In genomic region chr1:156659906-156660659, GRCm38 (mm10) we compare ENCODE assay signal across 10 mouse cellular contexts. TPM values are rescaled to one million over a fixed set of nuclear protein-coding genes. Genes with fewer than 3 reads are reported as not detected.
DNase-seq lines count a peak whose midpoint lies in the region; ATAC-seq and TF ChIP-seq lines count a peak whose summit lies in the region.
"Had no signal": no experiment of that assay in that cellular context is flagged by ENCODE, and none has a peak within 500 bp of the region (broad histone marks: within the 10 kb centered on the region; RNA-seq: fewer than 3 reads in every experiment).

No protein-coding gene starts in this region.

- H3K4me1 ChIP-seq in lung, embryonic 14.5 days (ENCODE audit: insufficient read depth) = no peaks in the 10 kb centered on the region
- H3K4me1 ChIP-seq in stomach, embryonic 15.5 days = no peaks in the 10 kb centered on the region
- no peaks in the 10 kb centered on the region for H3K4me1 ChIP-seq in midbrain, embryonic 13.5 days (replicated peaks)
- H3K4me1 ChIP-seq: forebrain, embryonic 12.5 days; midbrain, embryonic 12.5 days had no signal

- no peak overlapping the region for H3K4me2 ChIP-seq in lung, embryonic 14.5 days
- no peak overlapping the region for H3K4me2 ChIP-seq in stomach, embryonic 15.5 days
- no peak overlapping the region for H3K4me2 ChIP-seq in midbrain, embryonic 13.5 days (replicated peaks)
- H3K4me2 ChIP-seq: forebrain, embryonic 12.5 days; hindbrain, embryonic 14.5 days; midbrain, embryonic 12.5 days had no signal

- no peaks in the 10 kb centered on the region for H3K27me3 ChIP-seq in lung, embryonic 14.5 days (ENCODE audit: insufficient read depth, low read length)
- no peaks in the 10 kb centered on the region for H3K27me3 ChIP-seq in stomach, embryonic 15.5 days (replicated peaks)
- H3K27me3 ChIP-seq in midbrain, embryonic 13.5 days = no peaks in the 10 kb centered on the region
- H3K27me3 ChIP-seq: forebrain, embryonic 12.5 days; midbrain, embryonic 12.5 days had no signal

- H3K36me3 ChIP-seq in lung, embryonic 14.5 days (ENCODE audit: insufficient read depth) = no peaks in the 10 kb centered on the region
- H3K36me3 ChIP-seq in stomach, embryonic 15.5 days = no peaks in the 10 kb centered on the region
- peaks cover 6% of the 10 kb centered on the region; the same call in 1 of the 2 replicates for H3K36me3 ChIP-seq in midbrain, embryonic 13.5 days
- H3K36me3 ChIP-seq: forebrain, embryonic 12.5 days; midbrain, embryonic 12.5 days had no signal

- H3K4me3 ChIP-seq in lung, embryonic 14.5 days (ENCODE audit: low read depth, low read length) = no peak overlapping the region
- no peak overlapping the region for H3K4me3 ChIP-seq in stomach, embryonic 15.5 days (replicated peaks)
- H3K4me3 ChIP-seq in midbrain, embryonic 13.5 days (replicated peaks) = no peak overlapping the region
- H3K4me3 ChIP-seq: forebrain, embryonic 12.5 days; midbrain, embryonic 12.5 days had no signal

- H3K27ac ChIP-seq in lung, embryonic 14.5 days (ENCODE audit: low read depth) = no peak overlapping the region
- H3K27ac ChIP-seq in stomach, embryonic 15.5 days = peak overlapping the region; percentile 23; the same call in 1 of the 2 replicates
- no peak overlapping the region for H3K27ac ChIP-seq in midbrain, embryonic 13.5 days
- H3K27ac ChIP-seq: forebrain, embryonic 12.5 days; hindbrain, embryonic 14.5 days; midbrain, embryonic 12.5 days had no signal

- 58% methylated on average over 13 of the region's 13 CpGs for WGBS in lung, embryonic 14.5 days
- WGBS in stomach, embryonic 15.5 days = 66% methylated on average over 13 of the region's 13 CpGs
- WGBS in midbrain, embryonic 13.5 days = 86% methylated on average over 13 of the region's 13 CpGs

- peak; percentile 76 for ATAC-seq in lung, embryonic 14.5 days (ENCODE audit: insufficient read depth)
- peak; percentile 76 for ATAC-seq in stomach, embryonic 15.5 days (ENCODE audit: insufficient read depth, low FRiP score, low read depth)
- no peak for ATAC-seq in midbrain, embryonic 13.5 days

- TF ChIP-seq CTCF in lung, embryonic 14.5 days (IDR thresholded peaks at IDR 0.05; ENCODE audit: low read depth) = no peak

- DNase-seq in lung, embryonic 14.5 days = peak; percentile 35
- no peak for DNase-seq in lung, postnatal 10 days
- peak; percentile 53 to 62 for DNase-seq in adrenal gland, postnatal 36 days
- peak; percentile 24 for DNase-seq in kidney, postnatal 36 days
- no peak for DNase-seq in frontal cortex, adult 2 months (ENCODE audit: extremely low spot score in 1 of 2, low spot score in 1 of 2)

- no peaks in the 10 kb centered on the region for H3K9me3 ChIP-seq in lung, embryonic 14.5 days (ENCODE audit: low read depth, low read length)
- no peaks in the 10 kb centered on the region for H3K9me3 ChIP-seq in stomach, embryonic 15.5 days
- no peaks in the 10 kb centered on the region for H3K9me3 ChIP-seq in midbrain, embryonic 13.5 days
- H3K9me3 ChIP-seq: forebrain, embryonic 12.5 days; midbrain, embryonic 12.5 days had no signal

- H3K9ac ChIP-seq in lung, embryonic 14.5 days = no peak overlapping the region
- H3K9ac ChIP-seq in stomach, embryonic 15.5 days = no peak overlapping the region
- no peak overlapping the region for H3K9ac ChIP-seq in midbrain, embryonic 13.5 days (replicated peaks)
- H3K9ac ChIP-seq: forebrain, embryonic 12.5 days; hindbrain, embryonic 14.5 days; midbrain, embryonic 12.5 days had no signal

RNA-seq across cellular contexts. Expression of gene Tor3a, which starts 14.1 kb away (rescaled TPM):
- polyA plus RNA-seq in lung, embryonic 14.5 days (2014; fragmentation: Nextera tagmentation; extraction: Ambion mirVana) = 8.3 and 8.7 TPM in 2 replicates
- total RNA-seq in adrenal gland, postnatal 36 days (2021) = 10 to 100 TPM; 17.9 to 20.5 TPM
- polyA plus RNA-seq in stomach, embryonic 15.5 days (2015; fragmentation: Nextera tagmentation; extraction: Ambion mirVana) = 9.9 and 14.0 TPM in 2 replicates
- polyA plus RNA-seq in frontal cortex, adult 2 months (2012; rRNA removed) = 6.2 and 6.6 TPM in 2 replicates
- polyA plus RNA-seq in midbrain, embryonic 13.5 days (2015; fragmentation: Nextera tagmentation; extraction: Ambion mirVana) = 2.4 and 3.4 TPM in 2 replicates

RNA-seq across cellular contexts. Expression of gene Fam20b, which starts 58.8 kb away (rescaled TPM):
- 29.5 and 31.1 TPM in 2 replicates for polyA plus RNA-seq in lung, embryonic 14.5 days (2014; fragmentation: Nextera tagmentation; extraction: Ambion mirVana)
- 10 to 100 TPM; 47.9 to 58.3 TPM for total RNA-seq in adrenal gland, postnatal 36 days (2021)
- polyA plus RNA-seq in stomach, embryonic 15.5 days (2015; fragmentation: Nextera tagmentation; extraction: Ambion mirVana) = 34.0 and 37.8 TPM in 2 replicates
- polyA plus RNA-seq in frontal cortex, adult 2 months (2012; rRNA removed) = 43.9 and 44.5 TPM in 2 replicates
- 25.2 and 25.9 TPM in 2 replicates for polyA plus RNA-seq in midbrain, embryonic 13.5 days (2015; fragmentation: Nextera tagmentation; extraction: Ambion mirVana)

Comparison
In these comparisons a context has a peak if more than half of its experiments do, and no peak if none do; other contexts are left out.
1. DNase-seq: peak in lung, embryonic 14.5 days (single experiment), adrenal gland, postnatal 36 days (2 of 2) and kidney, postnatal 36 days (2 of 2); none in lung, postnatal 10 days (single experiment) and frontal cortex, adult 2 months (0 of 2).